Mouse (Mus musculus) G1E-ER4 (cell line): ENCODE results near the gene Disc1. TPM values are rescaled to one million over a fixed set of nuclear protein-coding genes. Genes with fewer than 3 reads are reported as not detected.

Experiments used
- GATA1 ChIP-seq: IDR thresholded peaks from one replicate; pipeline ENCODE4 v1.8.0; 2012; ENCODE audit warnings: low read length, inconsistent platforms
- polyA plus RNA-seq: library from polyadenylated mRNA; stranded (reverse); fragments of >175 nt; gene quantifications from 2 replicates; pipeline ENCODE4 v1.2.3, GENCODE M21; 2012

Disc1 gene
- polyA plus RNA-seq, 1 experiment, result not detected

DNA sequence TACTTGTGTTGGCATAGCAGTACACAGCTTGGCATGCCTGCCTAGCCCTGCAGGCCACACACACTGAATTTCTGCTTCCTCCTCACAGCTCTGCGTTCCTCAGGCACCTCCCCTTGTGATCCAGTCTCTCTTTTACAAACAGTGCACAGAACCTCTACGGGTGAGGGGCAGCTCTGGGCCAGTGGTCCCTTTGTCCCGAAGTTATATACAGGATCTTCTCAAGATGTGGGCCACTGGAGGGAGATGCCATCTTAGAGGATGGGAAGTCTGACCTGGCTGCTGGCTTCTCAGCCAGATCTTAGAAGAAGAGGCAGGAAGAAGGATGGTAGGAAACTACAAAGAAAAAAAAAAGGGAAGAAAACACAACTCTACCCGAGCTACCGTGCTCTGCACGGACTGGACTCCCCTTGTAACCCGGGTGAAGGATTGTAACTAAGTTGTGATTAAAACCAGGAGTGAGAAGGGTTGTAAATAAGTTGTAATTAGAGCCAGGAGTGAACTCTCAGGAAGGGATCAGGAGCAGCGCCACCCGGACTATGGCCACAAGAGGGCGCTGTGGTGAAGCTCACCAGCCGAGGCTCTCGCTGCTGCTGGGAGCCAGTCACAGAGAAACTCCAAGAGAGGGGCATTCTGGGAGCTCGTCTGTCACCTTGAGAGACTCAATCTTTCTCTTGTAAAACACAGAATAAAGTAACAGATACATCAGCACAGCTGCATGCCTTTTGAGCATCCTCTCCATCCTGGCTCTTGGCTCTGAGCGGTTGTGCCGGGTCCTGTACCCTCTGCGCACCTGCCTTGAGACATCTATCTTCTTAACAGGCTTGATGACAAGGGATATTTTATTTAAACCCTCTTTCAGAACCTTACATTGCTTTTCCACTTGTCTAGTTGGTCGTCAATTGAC lies 129.8 kb downstream of the Disc1 start:
- TF ChIP-seq GATA1, result no peak

DNA sequence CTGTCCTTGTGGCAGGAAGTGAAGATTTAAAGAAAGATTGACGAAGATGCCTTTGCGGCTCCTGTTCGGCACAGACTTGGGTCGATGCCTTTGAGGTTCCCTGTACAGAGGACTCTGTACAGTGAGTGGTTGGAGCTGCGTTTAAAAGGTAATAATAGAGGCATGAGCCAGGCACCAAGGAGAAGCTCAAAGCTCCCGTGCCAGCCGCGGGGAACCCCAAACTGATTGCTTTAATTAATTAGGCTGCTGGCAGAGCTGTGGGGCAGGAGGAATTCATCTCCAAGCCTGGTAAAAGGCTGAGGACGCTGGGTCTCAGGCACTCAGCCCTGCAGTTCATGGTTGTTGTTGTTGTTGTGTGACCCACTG lies 130.4 kb downstream of the Disc1 start:
- TF ChIP-seq GATA1, result no peak

GRCm38 (mm10) chr8:125184881-125185280 lies 130.9 kb downstream of the Disc1 start:
- TF ChIP-seq GATA1, result no peak

- TF ChIP-seq GATA1, result no peak
Measured at GRCm38 (mm10) chr8:125187044-125187443, 133.0 kb downstream of the Disc1 start.

DNA sequence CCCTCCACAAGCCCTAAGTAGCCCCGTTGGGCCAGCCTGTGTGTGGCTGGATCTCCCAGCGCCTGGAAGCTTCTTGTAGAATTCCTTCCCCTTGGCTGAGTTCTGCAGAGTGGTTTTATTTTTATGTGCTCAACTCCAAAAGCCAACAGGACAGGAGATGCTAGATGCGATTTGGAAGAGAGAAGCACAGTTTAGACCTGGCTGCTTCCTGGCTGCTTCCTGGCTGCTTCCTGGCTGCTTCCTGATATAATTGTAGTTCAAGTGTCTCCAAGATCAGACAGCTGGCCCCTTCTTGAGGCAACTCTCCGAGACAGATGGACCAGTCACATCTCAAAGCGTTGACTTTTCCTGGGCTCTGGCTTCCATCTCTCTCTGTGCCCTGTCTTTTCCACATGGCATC lies 139.7 kb downstream of the Disc1 start:
- no peak for TF ChIP-seq GATA1

GRCm38 (mm10) chr8:125195121-125195520 lies 141.1 kb downstream of the Disc1 start:
- TF ChIP-seq GATA1, result no peak

DNA sequence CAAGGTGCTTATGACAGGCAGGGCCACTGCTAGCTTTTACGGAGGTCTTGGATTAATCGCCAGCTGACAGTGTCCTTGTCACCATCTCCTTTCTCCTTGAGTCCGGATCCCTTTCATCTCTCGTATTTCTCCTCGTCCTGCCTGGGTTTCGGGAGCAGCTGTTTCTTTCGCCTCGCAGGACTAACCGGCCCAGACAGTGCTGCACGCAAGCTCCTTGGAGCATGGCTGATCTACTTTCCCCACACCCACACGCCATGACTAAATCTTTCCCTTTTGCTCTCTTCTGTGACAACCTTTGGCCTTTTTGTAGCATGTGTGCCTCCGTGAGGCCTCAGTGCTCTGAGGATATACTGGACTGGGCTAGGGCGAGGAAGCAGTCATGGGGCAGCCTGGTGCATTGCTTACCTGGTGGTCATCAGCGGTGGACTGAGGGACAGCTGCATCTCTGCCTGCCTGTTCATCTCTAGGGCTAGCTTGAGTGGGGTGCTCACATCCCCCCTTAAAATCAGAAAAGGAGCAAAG lies 142.6 kb downstream of the Disc1 start:
- no peak for TF ChIP-seq GATA1

GRCm38 (mm10) chr8:125197341-125198002 lies 143.5 kb downstream of the Disc1 start:
- no peak for TF ChIP-seq GATA1

GRCm38 (mm10) chr8:125198420-125199196 lies 144.6 kb downstream of the Disc1 start:
- no peak for TF ChIP-seq GATA1

- TF ChIP-seq GATA1, result no peak
Measured at GRCm38 (mm10) chr8:125199197-125199939, 145.4 kb downstream of the Disc1 start.

DNA sequence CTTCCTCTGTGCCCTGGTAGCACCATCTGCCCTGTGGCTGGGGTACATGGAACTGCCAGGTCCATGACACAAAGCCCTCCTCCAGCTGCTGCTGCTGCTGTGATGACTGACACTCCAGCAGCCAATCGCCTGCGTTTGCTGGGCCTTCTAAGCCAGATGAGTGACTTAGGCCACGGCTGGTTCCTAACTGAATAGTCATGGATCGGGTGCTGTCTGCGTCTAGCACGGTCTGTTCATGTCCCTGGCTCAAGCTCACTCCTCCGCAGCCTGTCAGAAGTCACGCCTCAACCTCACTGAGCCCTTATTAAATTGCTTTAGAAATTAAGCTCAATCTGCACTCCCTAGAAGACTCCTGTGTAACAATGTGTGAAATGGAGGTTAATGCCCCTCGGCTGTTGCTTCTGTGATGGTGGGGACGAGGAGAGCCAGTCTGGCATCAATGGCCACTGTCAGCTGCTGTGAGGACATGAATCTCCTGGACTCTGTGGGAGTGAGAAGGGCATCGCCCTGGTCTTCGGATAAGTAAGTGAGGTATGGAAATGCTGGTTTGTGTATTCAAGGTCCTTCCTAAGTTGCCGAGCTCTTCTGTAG lies 146.4 kb downstream of the Disc1 start:
- TF ChIP-seq GATA1, result no peak

DNA sequence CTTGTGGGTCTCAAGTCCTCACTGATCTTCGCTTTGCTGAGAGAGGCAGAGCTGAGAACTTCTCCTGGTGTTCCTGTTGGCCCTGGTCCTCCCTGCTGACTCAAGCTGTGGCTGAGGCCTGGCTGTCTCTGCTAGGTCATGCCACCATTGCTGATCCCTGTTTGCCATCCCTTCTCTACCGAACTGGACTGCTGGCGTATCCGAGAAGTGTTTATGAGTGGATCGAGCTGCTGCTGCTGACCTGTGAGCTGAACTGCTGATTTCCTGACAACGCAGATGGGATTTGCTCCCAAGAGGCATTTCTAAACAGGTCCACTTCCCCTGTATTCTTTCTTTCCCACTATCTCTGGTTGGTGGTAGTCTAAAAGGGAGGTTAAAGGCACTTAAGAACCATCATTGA lies 147.7 kb downstream of the Disc1 start:
- TF ChIP-seq GATA1, result no peak

DNA sequence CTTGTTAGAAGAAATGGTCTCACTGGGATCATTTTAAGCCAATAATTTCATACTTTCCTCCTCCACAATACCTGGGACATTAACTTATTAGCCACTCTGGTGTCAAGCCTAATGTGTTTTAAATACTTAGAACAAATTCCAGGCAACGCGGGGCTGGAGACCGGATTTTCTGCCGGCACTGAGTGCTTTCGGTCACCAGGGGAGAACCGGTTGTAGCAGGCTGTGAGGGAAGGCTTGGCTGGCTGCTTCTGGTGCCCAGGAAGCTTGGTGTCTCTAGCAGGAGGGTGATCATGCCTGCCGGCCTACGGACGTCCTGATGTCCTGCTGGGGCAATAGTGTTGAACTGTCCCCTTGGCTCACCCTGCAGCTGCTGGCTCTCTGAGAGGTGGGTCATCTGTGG lies 149.0 kb downstream of the Disc1 start:
- no peak for TF ChIP-seq GATA1

- no peak for TF ChIP-seq GATA1
Measured at GRCm38 (mm10) chr8:125205556-125205955, 151.6 kb downstream of the Disc1 start.

GRCm38 (mm10) chr8:125206391-125206790 lies 152.4 kb downstream of the Disc1 start:
- TF ChIP-seq GATA1, result no peak
